Mouse (Mus musculus) lung, embryonic 15.5 days (tissue): ENCODE measurements around the gene Pik3c2g. TPM values are rescaled to one million over a fixed set of nuclear protein-coding genes. Genes with fewer than 3 reads are reported as not detected.
A peak's percentile ranks its signal among the peaks of the same experiment; 100 is the strongest.

Experiments
- ATAC-seq: fragments of 200-750 bp; cut with Nextera tagmentation; 2 replicates; pipeline ENCODE4 v1.8.0; 2017; ENCODE audit warnings: moderate number of reproducible peaks, borderline replicate concordance; ENCODE audit not compliant: low FRiP score, low TSS enrichment; ENCODE audit errors: extremely low read depth
- H3K27ac ChIP-seq: fragments of 300-500 bp; sonication (generic); 2 replicates; pipeline ENCODE4 v1.5.1; 2015; ENCODE audit warnings: moderate library complexity, mild to moderate bottlenecking, inconsistent platforms
- H3K27me3 ChIP-seq: fragments of 300-500 bp; sonication (generic); 2 replicates; pipeline ENCODE4 v1.6.1; 2015; ENCODE audit warnings: inconsistent platforms
- H3K36me3 ChIP-seq: fragments of 300-500 bp; sonication (generic); 2 replicates; pipeline ENCODE4 v1.6.1; 2015; ENCODE audit warnings: inconsistent platforms
- H3K4me1 ChIP-seq: fragments of 300-500 bp; sonication (generic); 2 replicates; pipeline ENCODE4 v1.6.1; 2015; ENCODE audit warnings: inconsistent platforms
- H3K4me2 ChIP-seq: fragments of 300-500 bp; sonication (generic); 2 replicates; pipeline ENCODE4 v1.6.1; 2015; ENCODE audit warnings: inconsistent platforms, mild to moderate bottlenecking, moderate library complexity
- H3K4me3 ChIP-seq: fragments of 300-500 bp; sonication (generic); 2 replicates; pipeline ENCODE4 v1.5.1; 2015; ENCODE audit warnings: mild to moderate bottlenecking, inconsistent platforms
- H3K9ac ChIP-seq: fragments of 300-500 bp; sonication (generic); 2 replicates; pipeline ENCODE4 v1.6.1; 2015; ENCODE audit warnings: inconsistent platforms
- H3K9me3 ChIP-seq: fragments of 300-500 bp; sonication (generic); 2 replicates; pipeline ENCODE4 v1.6.1; 2016; ENCODE audit warnings: inconsistent platforms
- WGBS: fragments of 180-500 bp; shearing (Covaris S2); methylation state at CpG from one replicate; pipeline ENCODE4 v1.1.7; 2015; 5-methylcytosine and 5-hydroxymethylcytosine counted together
- polyA plus RNA-seq: library from polyadenylated mRNA; unstranded; fragments of >200 nt; fragmentation: Nextera tagmentation; extraction: Ambion mirVana; gene quantifications from 2 replicates; pipeline ENCODE4 v1.2.1, GENCODE M21; 2015

The Pik3c2g gene
- polyA plus RNA-seq, 1 experiment from 2014 or later = 1.9 TPM

- 36% methylated on average over 3 of the region's 3 CpGs for WGBS
- Histone ChIP-seq H3K27ac (no peak overlapping the region), H3K4me3 (no peak overlapping the region), H3K36me3 (no peaks in the 10 kb centered on the region), H3K9ac (no peak overlapping the region), H3K9me3 (no peaks in the 10 kb centered on the region), H3K27me3 (peaks cover 11% of the 10 kb centered on the region; the same call in 1 of the 2 replicates), H3K4me2 (no peak overlapping the region), H3K4me1 (no peaks in the 10 kb centered on the region)
- ATAC-seq = no peak
Measured at GRCm38 (mm10) chr6:139592081-139592480, 5.1 kb downstream of the Pik3c2g start.

- Histone ChIP-seq H3K4me2 (no peak overlapping the region), H3K27me3 (no peaks in the 10 kb centered on the region), H3K27ac (no peak overlapping the region), H3K9ac (no peak overlapping the region), H3K4me3 (no peak overlapping the region), H3K4me1 (no peaks in the 10 kb centered on the region), H3K36me3 (no peaks in the 10 kb centered on the region), H3K9me3 (no peaks in the 10 kb centered on the region)
- WGBS = 36% methylated on average over 2 of the region's 2 CpGs
- no peak for ATAC-seq
Measured at GRCm38 (mm10) chr6:139596433-139596832, 9.4 kb downstream of the Pik3c2g start.

- no peak overlapping the region for H3K4me2 ChIP-seq
- ATAC-seq = no peak
- 62% methylated on average over 1 of the region's 1 CpGs for WGBS
- H3K9me3 ChIP-seq = no peaks in the 10 kb centered on the region
- no peak overlapping the region for H3K9ac ChIP-seq
- H3K4me3 ChIP-seq = no peak overlapping the region
- no peaks in the 10 kb centered on the region for H3K4me1 ChIP-seq
- H3K27ac ChIP-seq = no peak overlapping the region
- H3K27me3 ChIP-seq = no peaks in the 10 kb centered on the region
- no peaks in the 10 kb centered on the region for H3K36me3 ChIP-seq
Measured at GRCm38 (mm10) chr6:139599216-139599615, 12.2 kb downstream of the Pik3c2g start.

GRCm38 (mm10) chr6:139618774-139619173 is 31.8 kb downstream of the Pik3c2g start:
- ATAC-seq = no peak
- Histone ChIP-seq H3K27ac (no peak overlapping the region), H3K9ac (no peak overlapping the region), H3K36me3 (no peaks in the 10 kb centered on the region), H3K4me3 (no peak overlapping the region), H3K27me3 (no peaks in the 10 kb centered on the region), H3K9me3 (no peaks in the 10 kb centered on the region), H3K4me2 (no peak overlapping the region), H3K4me1 (no peaks in the 10 kb centered on the region)
- WGBS = 82% methylated on average over 4 of the region's 4 CpGs

GRCm38 (mm10) chr6:139624756-139625155 is 37.7 kb downstream of the Pik3c2g start:
- Histone ChIP-seq H3K4me2 (no peak overlapping the region), H3K9ac (no peak overlapping the region), H3K4me1 (no peaks in the 10 kb centered on the region), H3K4me3 (no peak overlapping the region), H3K36me3 (no peaks in the 10 kb centered on the region), H3K9me3 (no peaks in the 10 kb centered on the region), H3K27ac (no peak overlapping the region), H3K27me3 (no peaks in the 10 kb centered on the region)
- ATAC-seq = peak; percentile 83; the same call in 1 of the 2 replicates

- H3K4me2 ChIP-seq = no peak overlapping the region
- H3K4me1 ChIP-seq = no peaks in the 10 kb centered on the region
- H3K36me3 ChIP-seq = no peaks in the 10 kb centered on the region
- H3K9me3 ChIP-seq = no peaks in the 10 kb centered on the region
- no peak overlapping the region for H3K9ac ChIP-seq
- ATAC-seq = no peak
- no peaks in the 10 kb centered on the region for H3K27me3 ChIP-seq
- H3K27ac ChIP-seq = no peak overlapping the region
- no peak overlapping the region for H3K4me3 ChIP-seq
- 68% methylated on average over 3 of the region's 3 CpGs for WGBS
Measured at GRCm38 (mm10) chr6:139634561-139634960, 47.5 kb downstream of the Pik3c2g start.

GRCm38 (mm10) chr6:139655399-139655798 is 68.4 kb downstream of the Pik3c2g start:
- Histone ChIP-seq H3K4me3 (no peak overlapping the region), H3K9ac (no peak overlapping the region), H3K27ac (no peak overlapping the region), H3K4me1 (no peaks in the 10 kb centered on the region), H3K9me3 (no peaks in the 10 kb centered on the region), H3K27me3 (no peaks in the 10 kb centered on the region), H3K4me2 (no peak overlapping the region), H3K36me3 (no peaks in the 10 kb centered on the region)
- WGBS = 28% methylated on average over 4 of the region's 4 CpGs
- ATAC-seq = no peak

- H3K36me3 ChIP-seq = no peaks in the 10 kb centered on the region
- no peaks in the 10 kb centered on the region for H3K4me1 ChIP-seq
- no peak overlapping the region for H3K4me2 ChIP-seq
- no peak; the same call in 1 of the 2 replicates for ATAC-seq
- H3K9ac ChIP-seq = no peak overlapping the region
- WGBS = 26% methylated on average over 1 of the region's 1 CpGs
- H3K4me3 ChIP-seq = no peak overlapping the region
- no peaks in the 10 kb centered on the region for H3K27me3 ChIP-seq
- no peak overlapping the region for H3K27ac ChIP-seq
- no peaks in the 10 kb centered on the region for H3K9me3 ChIP-seq
Measured at GRCm38 (mm10) chr6:139662462-139662861, 75.4 kb downstream of the Pik3c2g start.

- no peaks in the 10 kb centered on the region for H3K36me3 ChIP-seq
- no peaks in the 10 kb centered on the region for H3K27me3 ChIP-seq
- no peak overlapping the region for H3K9ac ChIP-seq
- ATAC-seq = no peak
- H3K4me2 ChIP-seq = no peak overlapping the region
- no peaks in the 10 kb centered on the region for H3K9me3 ChIP-seq
- 72% methylated on average over 3 of the region's 3 CpGs for WGBS
- H3K4me3 ChIP-seq = no peak overlapping the region
- H3K4me1 ChIP-seq = no peaks in the 10 kb centered on the region
- H3K27ac ChIP-seq = no peak overlapping the region
Measured at GRCm38 (mm10) chr6:139718416-139718984, 131.5 kb downstream of the Pik3c2g start.

- no peaks in the 10 kb centered on the region for H3K4me1 ChIP-seq
- H3K36me3 ChIP-seq = no peaks in the 10 kb centered on the region
- no peak overlapping the region for H3K4me3 ChIP-seq
- no peak overlapping the region for H3K4me2 ChIP-seq
- H3K27ac ChIP-seq = no peak overlapping the region
- ATAC-seq = no peak
- H3K27me3 ChIP-seq = no peaks in the 10 kb centered on the region
- no peaks in the 10 kb centered on the region for H3K9me3 ChIP-seq
- WGBS = 83% methylated on average over 13 of the region's 13 CpGs
- H3K9ac ChIP-seq = no peak overlapping the region
Measured at GRCm38 (mm10) chr6:139719639-139720221, 132.7 kb downstream of the Pik3c2g start.

GRCm38 (mm10) chr6:139735708-139736626 is 148.9 kb downstream of the Pik3c2g start:
- H3K27me3 ChIP-seq = no peaks in the 10 kb centered on the region
- H3K9me3 ChIP-seq = no peaks in the 10 kb centered on the region
- WGBS = 77% methylated on average over 9 of the region's 9 CpGs
- H3K4me3 ChIP-seq = no peak overlapping the region
- H3K27ac ChIP-seq = no peak overlapping the region
- H3K4me2 ChIP-seq = no peak overlapping the region
- no peak for ATAC-seq
- no peak overlapping the region for H3K9ac ChIP-seq
- H3K4me1 ChIP-seq = no peaks in the 10 kb centered on the region
- H3K36me3 ChIP-seq = no peaks in the 10 kb centered on the region

- Histone ChIP-seq H3K9ac (no peak overlapping the region), H3K4me2 (no peak overlapping the region), H3K36me3 (no peaks in the 10 kb centered on the region), H3K9me3 (no peaks in the 10 kb centered on the region), H3K27ac (no peak overlapping the region), H3K27me3 (no peaks in the 10 kb centered on the region), H3K4me3 (no peak overlapping the region), H3K4me1 (no peaks in the 10 kb centered on the region)
- peak; percentile 80; the same call in 1 of the 2 replicates for ATAC-seq
- 35% methylated on average over 5 of the region's 5 CpGs for WGBS
Measured at GRCm38 (mm10) chr6:139738350-139738749, 151.3 kb downstream of the Pik3c2g start.
